20 mouse cellular contexts compared by ENCODE assay signal in the genomic region with DNA sequence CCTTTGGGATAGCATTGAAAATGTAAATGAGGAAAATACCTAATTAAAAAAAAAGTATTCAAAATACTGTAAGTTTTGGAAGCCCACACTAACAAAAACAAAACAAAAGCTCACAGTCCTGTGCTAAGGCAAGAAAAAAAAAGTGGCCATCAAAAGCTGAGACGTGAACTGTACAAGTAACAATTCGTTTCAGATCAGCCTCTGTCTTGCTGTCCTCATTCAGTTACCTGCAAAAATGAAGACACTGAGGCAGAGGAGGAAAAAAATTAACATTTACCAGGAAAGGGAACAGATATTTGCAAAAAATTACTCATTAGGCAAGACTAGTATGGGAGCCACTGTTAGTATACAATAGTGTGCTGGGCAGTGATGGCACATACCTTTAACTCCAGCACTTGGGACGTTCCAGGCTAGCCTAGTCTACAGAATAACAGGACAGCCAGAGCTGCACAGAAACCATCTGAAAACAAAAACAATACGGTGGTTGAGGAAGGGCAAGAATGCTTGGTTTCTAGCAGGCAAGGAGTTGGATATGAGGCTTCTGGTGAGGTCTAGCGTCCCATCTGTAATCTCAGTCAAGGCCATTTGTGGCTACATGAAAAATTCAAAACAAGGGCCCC. TPM values are rescaled to one million over a fixed set of nuclear protein-coding genes. Genes with fewer than 3 reads are reported as not detected.
A peak's percentile ranks its signal among the peaks of the same experiment; 100 is the strongest.
DNase-seq lines count a peak whose midpoint lies in the region; ATAC-seq lines count a peak whose summit lies in the region.
"Had no signal": no experiment of that assay in that cellular context is flagged by ENCODE, and none has a peak within 500 bp of the region (broad histone marks: within the 10 kb centered on the region; RNA-seq: fewer than 3 reads in every experiment).

No protein-coding gene starts in this region.

- peaks cover 22% of the 10 kb centered on the region for H3K36me3 ChIP-seq in liver, embryonic 11.5 days (ENCODE audit: control insufficient read depth, insufficient read depth, low read length)
- H3K36me3 ChIP-seq in liver, embryonic 15.5 days (replicated peaks): peaks cover 32% of the 10 kb centered on the region
- H3K36me3 ChIP-seq in heart, embryonic 11.5 days (ENCODE audit: control insufficient read depth, insufficient read depth, low read length): peaks cover 20% of the 10 kb centered on the region

- H3K4me1 ChIP-seq in liver, embryonic 11.5 days (replicated peaks; ENCODE audit: control insufficient read depth, insufficient read depth, low read length): peaks cover 8% of the 10 kb centered on the region
- peaks cover 28% of the 10 kb centered on the region for H3K4me1 ChIP-seq in liver, embryonic 15.5 days (replicated peaks)
- H3K4me1 ChIP-seq in heart, embryonic 11.5 days (ENCODE audit: control insufficient read depth, insufficient read depth, low read length): peaks cover 9% of the 10 kb centered on the region

- WGBS in liver, embryonic 11.5 days: 15% methylated on average over 5 of the region's 5 CpGs
- 9% methylated on average over 5 of the region's 5 CpGs for WGBS in liver, embryonic 15.5 days (ENCODE audit: insufficient replicate concordance)
- WGBS in heart, embryonic 11.5 days (ENCODE audit: insufficient replicate concordance): 24% methylated on average over 5 of the region's 5 CpGs

- ATAC-seq in liver, embryonic 11.5 days (replicated peaks; ENCODE audit: low FRiP score): peak; percentile 30
- ATAC-seq in liver, embryonic 15.5 days (ENCODE audit: insufficient read depth): no peak
- ATAC-seq in heart, embryonic 11.5 days (replicated peaks; ENCODE audit: insufficient number of reproducible peaks, low FRiP score, low TSS enrichment): no peak
- ATAC-seq: CD4-positive, CD25-positive, alpha-beta regulatory T cell, adult 4 months; Patski had no signal

- no peak for DNase-seq in liver, embryonic 11.5 days (ENCODE audit: low spot score)
- no peak for DNase-seq in liver
- peak; percentile 64 for DNase-seq in A20 (ENCODE audit: low read depth, low spot score)
- DNase-seq in R1 (ENCODE audit: low read depth, low spot score): peak; percentile 82
- no peak for DNase-seq in left cerebral cortex, adult 18-20 months (ENCODE audit: low spot score in 2 of 2)
- no peak for DNase-seq in gastrocnemius, adult 8-10 months (ENCODE audit: low spot score in 2 of 2)
- DNase-seq: adrenal gland, adult 8-10 months; cerebellum, adult 11-12 months; gastrocnemius, postnatal 25 days; heart, postnatal 36 days; kidney, adult 9 months; lung, postnatal 10 days; midbrain, embryonic 14.5 days had no signal

- H3K9ac ChIP-seq in liver, embryonic 11.5 days (ENCODE audit: low read depth, low read length): no peak overlapping the region
- H3K9ac ChIP-seq in liver, embryonic 15.5 days: no peak overlapping the region
- no peak overlapping the region for H3K9ac ChIP-seq in heart, embryonic 11.5 days (ENCODE audit: low read depth, low read length)
- H3K9ac ChIP-seq: limb, embryonic 13.5 days had no signal

- H3K27me3 ChIP-seq in liver, embryonic 11.5 days (replicated peaks; ENCODE audit: control insufficient read depth, insufficient read depth, low read length): no peaks in the 10 kb centered on the region
- 0 out of 2 replicates have a peak, but pooled peaks cover under 1% of the 10 kb centered on the region for H3K27me3 ChIP-seq in liver, embryonic 15.5 days
- no peaks in the 10 kb centered on the region for H3K27me3 ChIP-seq in heart, embryonic 11.5 days (ENCODE audit: control insufficient read depth, insufficient read depth, low read length)
- H3K27me3 ChIP-seq: limb, embryonic 13.5 days had no signal

- no peaks in the 10 kb centered on the region for H3K9me3 ChIP-seq in liver, embryonic 11.5 days (ENCODE audit: control insufficient read depth, low read length)
- no peaks in the 10 kb centered on the region for H3K9me3 ChIP-seq in liver, embryonic 15.5 days (replicated peaks)
- H3K9me3 ChIP-seq in heart, embryonic 11.5 days (replicated peaks; ENCODE audit: control insufficient read depth, low read length): no peaks in the 10 kb centered on the region
- H3K9me3 ChIP-seq: heart, embryonic 10.5 days; limb, embryonic 13.5 days had no signal

- peak overlapping the region; percentile 34; the same call in 1 of the 2 replicates for H3K27ac ChIP-seq in liver, embryonic 11.5 days (ENCODE audit: low read depth, low read length)
- peak overlapping the region; percentile 64 for H3K27ac ChIP-seq in liver, embryonic 15.5 days (replicated peaks)
- no peak overlapping the region for H3K27ac ChIP-seq in heart, embryonic 11.5 days (ENCODE audit: low read depth, low read length)
- H3K27ac ChIP-seq: heart, embryonic 10.5 days; limb, embryonic 13.5 days had no signal

- peak overlapping the region; percentile 11; the same call in 1 of the 2 replicates for H3K4me3 ChIP-seq in liver, embryonic 11.5 days (ENCODE audit: low read depth, low read length)
- no peak overlapping the region for H3K4me3 ChIP-seq in liver, embryonic 15.5 days (replicated peaks)
- no peak overlapping the region for H3K4me3 ChIP-seq in heart, embryonic 11.5 days (ENCODE audit: low read depth, low read length)
- H3K4me3 ChIP-seq: limb, embryonic 13.5 days had no signal

- H3K4me2 ChIP-seq in liver, embryonic 11.5 days: no peak overlapping the region
- H3K4me2 ChIP-seq in liver, embryonic 15.5 days: no peak overlapping the region
- no peak overlapping the region for H3K4me2 ChIP-seq in heart, embryonic 11.5 days

RNA-seq across cellular contexts. Expression of a gene that starts 4.4 kb away (rescaled TPM):
- 150 and 159 TPM in 2 replicates for polyA plus RNA-seq in liver, embryonic 11.5 days (2014; fragmentation: Nextera tagmentation; extraction: Ambion mirVana)
- polyA plus RNA-seq in liver, embryonic 15.5 days (2015; fragmentation: Nextera tagmentation; extraction: Ambion mirVana): 124 and 132 TPM in 2 replicates
- polyA plus RNA-seq in heart, embryonic 11.5 days (2014; fragmentation: Nextera tagmentation; extraction: Ambion mirVana): 82.6 and 87.8 TPM in 2 replicates
- 100 to 1,000 TPM; 148 to 152 TPM for total RNA-seq in left cerebral cortex, adult 18-20 months (2021)
- 10 to 100 TPM; 29.7 to 37.0 (median 31.1) TPM for total RNA-seq in gastrocnemius, adult 8-10 months (2022)

RNA-seq across cellular contexts. Expression of a gene that starts 8.0 kb away (rescaled TPM):
- 142 and 143 TPM in 2 replicates for polyA plus RNA-seq in liver, embryonic 11.5 days (2014; fragmentation: Nextera tagmentation; extraction: Ambion mirVana)
- polyA plus RNA-seq in liver, embryonic 15.5 days (2015; fragmentation: Nextera tagmentation; extraction: Ambion mirVana): 48.8 and 53.0 TPM in 2 replicates
- polyA plus RNA-seq in heart, embryonic 11.5 days (2014; fragmentation: Nextera tagmentation; extraction: Ambion mirVana): 56.4 and 58.8 TPM in 2 replicates
- total RNA-seq in left cerebral cortex, adult 18-20 months (2021): 10 to 100 TPM; 46.9 to 50.5 TPM
- 10 to 100 TPM; 14.0 to 16.7 (median 14.9) TPM for total RNA-seq in gastrocnemius, adult 8-10 months (2022)

RNA-seq across cellular contexts. Expression of a gene that starts 12.9 kb away (rescaled TPM):
- polyA plus RNA-seq in liver, embryonic 11.5 days (2014; fragmentation: Nextera tagmentation; extraction: Ambion mirVana): 1.7 and 2.0 TPM in 2 replicates
- 0.43 and 0.62 TPM in 2 replicates for polyA plus RNA-seq in liver, embryonic 15.5 days (2015; fragmentation: Nextera tagmentation; extraction: Ambion mirVana)
- 0.99 and 2.2 TPM in 2 replicates for polyA plus RNA-seq in heart, embryonic 11.5 days (2014; fragmentation: Nextera tagmentation; extraction: Ambion mirVana)
- 1 to 10 TPM in 1 of 2 experiments, under 1 TPM in 1; 0.94 to 1.5 TPM for total RNA-seq in left cerebral cortex, adult 18-20 months (2021)
- not detected for total RNA-seq in gastrocnemius, adult 8-10 months (2022)
- total RNA-seq: gastrocnemius, postnatal 25 days; heart, postnatal 36 days had no signal
- polyA plus RNA-seq: large intestine, adult 2 months had no signal

RNA-seq across cellular contexts. Expression of a gene that starts 13.6 kb away (rescaled TPM):
- polyA plus RNA-seq in liver, embryonic 11.5 days (2014; fragmentation: Nextera tagmentation; extraction: Ambion mirVana): 69.5 and 73.1 TPM in 2 replicates
- polyA plus RNA-seq in liver, embryonic 15.5 days (2015; fragmentation: Nextera tagmentation; extraction: Ambion mirVana): 53.5 and 53.8 TPM in 2 replicates
- 82.2 and 85.1 TPM in 2 replicates for polyA plus RNA-seq in heart, embryonic 11.5 days (2014; fragmentation: Nextera tagmentation; extraction: Ambion mirVana)
- total RNA-seq in left cerebral cortex, adult 18-20 months (2021): 10 to 100 TPM; 70.1 to 72.7 TPM
- 10 to 100 TPM; 12.3 to 19.8 (median 14.9) TPM for total RNA-seq in gastrocnemius, adult 8-10 months (2022)

RNA-seq across cellular contexts. Expression of a gene that starts 29.3 kb away (rescaled TPM):
- 197 and 198 TPM in 2 replicates for polyA plus RNA-seq in liver, embryonic 11.5 days (2014; fragmentation: Nextera tagmentation; extraction: Ambion mirVana)
- 81.2 and 91.6 TPM in 2 replicates for polyA plus RNA-seq in liver, embryonic 15.5 days (2015; fragmentation: Nextera tagmentation; extraction: Ambion mirVana)
- polyA plus RNA-seq in heart, embryonic 11.5 days (2014; fragmentation: Nextera tagmentation; extraction: Ambion mirVana): 126 and 138 TPM in 2 replicates
- 10 to 100 TPM; 78.1 to 88.5 TPM for total RNA-seq in left cerebral cortex, adult 18-20 months (2021)
- total RNA-seq in gastrocnemius, adult 8-10 months (2022): 10 to 100 TPM; 24.0 to 34.0 (median 27.7) TPM

Comparison
In these comparisons a context has a peak if more than half of its experiments do, and no peak if none do; other contexts are left out.
1. DNase-seq: peak in A20 (single experiment) and R1 (single experiment); none in liver, embryonic 11.5 days (single experiment), liver (single experiment), left cerebral cortex, adult 18-20 months (0 of 2) and gastrocnemius, adult 8-10 months (0 of 2).